Mouse (Mus musculus): Measurements from ENCODE around the gene Ppie. TPM values are rescaled to one million over a fixed set of nuclear protein-coding genes. Genes with fewer than 3 reads are reported as not detected.
A peak's percentile ranks its signal among the peaks of the same experiment; 100 is the strongest.
"Not testable (repeated sequence)": the region's sequence is repeated elsewhere in the genome, so short reads cannot be mapped to it uniquely, and the experiment has no call there.

The Ppie gene
- total RNA-seq (2015; ENCODE audit: low replicate concordance) (5.2 and 5.6 TPM in 2 replicates), total RNA-seq (2017; ENCODE audit: low replicate concordance) (4.3 and 15.4 TPM in 2 replicates)

- ATAC-seq (replicated peaks; ENCODE audit: low FRiP score, poor library complexity, severe bottlenecking) = peak; percentile 100
Observed at GRCm38 (mm10) chr4:123139513-123140154, at the start of gene Ppie. Gene Ppie (minus strand): TSS chr4:123139951.

DNA sequence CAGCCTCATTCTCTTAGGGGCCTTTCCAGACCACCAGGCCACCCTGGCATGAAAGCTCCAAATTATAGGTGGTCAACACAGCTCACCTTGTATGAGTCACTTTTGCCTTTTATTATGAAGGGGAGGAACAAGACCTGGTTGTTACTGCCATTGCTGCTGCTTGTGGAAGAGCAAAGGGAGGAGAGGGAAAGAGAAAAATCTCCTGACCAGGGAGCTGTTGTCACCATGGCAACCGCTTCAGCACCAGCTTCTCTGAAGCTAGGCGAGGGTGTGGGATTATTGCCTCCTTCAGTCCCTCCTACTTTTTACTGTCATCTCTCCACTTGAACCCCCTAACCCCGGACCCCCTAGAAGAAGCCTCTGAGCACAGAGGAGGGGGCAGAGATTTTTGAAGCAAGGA is 45.1 kb upstream of the Ppie start:
- no peak for ATAC-seq (replicated peaks; ENCODE audit: low FRiP score, poor library complexity, severe bottlenecking)

DNA sequence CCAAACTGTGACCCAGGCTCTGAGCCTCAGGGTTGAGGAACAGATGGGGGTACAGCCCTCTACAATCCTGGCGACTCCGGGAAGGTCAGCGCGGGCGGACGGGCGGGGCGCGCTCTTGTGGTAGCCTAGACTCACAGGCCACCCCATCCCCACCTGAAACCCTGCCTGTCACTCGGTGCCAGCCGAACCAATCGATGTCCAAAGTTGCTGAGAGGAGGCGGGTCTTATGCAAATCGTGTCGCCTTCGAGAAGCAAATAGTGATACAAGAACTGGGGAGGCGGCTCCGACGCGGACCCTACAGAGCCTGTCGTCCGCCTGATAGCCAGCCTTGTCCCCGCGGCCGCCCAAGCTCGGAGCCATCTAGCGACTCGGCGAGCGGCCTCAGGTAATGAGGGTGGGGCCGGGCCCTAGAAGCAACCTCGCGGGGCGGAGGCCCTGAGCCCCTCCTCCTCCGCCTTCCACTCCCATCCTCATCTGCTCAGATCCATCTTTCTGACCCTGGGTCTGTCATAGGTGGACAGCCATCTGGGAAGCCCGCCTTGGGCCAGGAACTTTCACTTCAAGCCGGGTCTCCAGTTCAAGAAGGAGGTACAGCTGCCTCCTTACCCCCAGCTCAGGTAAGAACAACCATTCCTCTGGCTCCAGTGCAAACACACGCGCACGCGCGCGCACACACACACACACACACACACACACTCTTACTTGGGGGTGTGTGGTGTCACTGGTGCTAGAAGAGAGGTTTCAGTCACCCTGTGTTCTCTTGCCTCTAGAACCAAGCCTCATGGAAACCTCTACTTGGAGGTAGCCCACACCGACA is 43.7 kb upstream of the Ppie start:
- no peak for ATAC-seq (replicated peaks; ENCODE audit: low FRiP score, poor library complexity, severe bottlenecking)

- ATAC-seq (replicated peaks; ENCODE audit: low FRiP score, poor library complexity, severe bottlenecking) = no peak
Observed at GRCm38 (mm10) chr4:123182328-123183238, 42.8 kb upstream of the Ppie start, which contains the start of gene Hpcal4. Gene Hpcal4 (plus strand): TSS chr4:123183227.

DNA sequence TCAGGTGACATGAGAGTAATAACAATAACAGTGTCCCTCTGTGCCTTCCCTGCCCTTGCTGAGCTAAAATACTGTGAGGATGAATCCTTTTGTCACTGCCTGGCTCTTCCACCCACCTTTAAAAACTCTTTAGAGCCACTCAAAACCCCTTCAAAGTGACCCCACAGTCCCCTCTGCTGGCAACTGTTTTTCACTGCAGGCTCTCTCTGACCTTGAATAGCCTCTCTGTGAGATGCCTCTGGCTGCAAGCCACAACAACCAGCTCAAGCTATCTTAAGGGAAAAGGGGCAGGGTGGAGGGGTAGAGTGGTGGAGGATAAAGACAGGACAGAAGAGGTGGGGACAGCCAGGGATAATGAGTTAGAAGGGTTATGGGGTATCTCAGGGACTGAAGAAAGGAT is 32.1 kb upstream of the Ppie start:
- no peak for ATAC-seq (replicated peaks; ENCODE audit: low FRiP score, poor library complexity, severe bottlenecking)

DNA sequence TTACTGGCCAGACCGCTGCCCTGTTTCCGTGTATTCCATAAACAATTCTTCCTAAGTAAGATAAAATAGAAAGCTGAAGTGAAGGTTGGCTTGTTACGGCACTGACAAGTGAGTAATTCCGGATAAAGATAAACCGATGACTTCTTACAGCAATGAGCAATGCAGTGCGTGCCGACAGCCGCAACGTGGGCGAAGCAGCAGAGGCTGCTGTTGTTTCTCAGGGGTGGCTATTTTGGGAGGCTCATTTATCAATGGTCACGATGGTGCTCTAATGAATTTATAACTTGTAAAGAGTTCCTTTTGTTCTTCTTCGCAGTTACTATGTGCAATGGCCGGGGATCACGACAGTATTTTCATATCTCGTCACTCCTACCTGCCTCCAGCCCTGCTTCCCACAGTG is 24.4 kb upstream of the Ppie start:
- no peak for ATAC-seq (replicated peaks; ENCODE audit: low FRiP score, poor library complexity, severe bottlenecking)

GRCm38 (mm10) chr4:123162305-123162917 is 22.7 kb upstream of the Ppie start:
- no peak for ATAC-seq (replicated peaks; ENCODE audit: low FRiP score, poor library complexity, severe bottlenecking)

DNA sequence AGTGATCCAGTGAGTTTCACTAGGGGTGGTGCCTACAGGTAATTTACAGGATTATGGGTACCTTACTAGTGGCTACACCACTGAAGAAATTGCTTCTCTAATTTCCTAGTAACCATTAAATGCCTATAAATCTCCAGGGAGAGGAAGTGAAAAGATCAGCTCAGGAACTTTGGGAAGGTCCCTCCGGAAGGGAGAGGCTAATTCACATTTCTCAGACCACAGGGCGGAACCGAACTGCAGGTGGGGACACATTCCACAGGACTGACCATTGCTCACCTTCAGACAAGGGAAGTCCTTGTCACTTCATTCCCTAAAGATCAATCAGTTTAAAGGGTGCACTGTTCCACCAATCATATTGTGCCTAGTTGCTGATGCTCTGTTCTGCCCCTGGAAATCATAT is 21.5 kb upstream of the Ppie start:
- ATAC-seq (replicated peaks; ENCODE audit: low FRiP score, poor library complexity, severe bottlenecking) = not testable (repeated sequence)

- no peak for ATAC-seq (replicated peaks; ENCODE audit: low FRiP score, poor library complexity, severe bottlenecking)
Observed at GRCm38 (mm10) chr4:123160571-123160970, 20.8 kb upstream of the Ppie start.

- no peak for ATAC-seq (replicated peaks; ENCODE audit: low FRiP score, poor library complexity, severe bottlenecking)
Observed at GRCm38 (mm10) chr4:123155840-123156239, 16.1 kb upstream of the Ppie start.

- ATAC-seq (replicated peaks; ENCODE audit: low FRiP score, poor library complexity, severe bottlenecking) = no peak
Observed at GRCm38 (mm10) chr4:123155427-123155826, 15.7 kb upstream of the Ppie start.

DNA sequence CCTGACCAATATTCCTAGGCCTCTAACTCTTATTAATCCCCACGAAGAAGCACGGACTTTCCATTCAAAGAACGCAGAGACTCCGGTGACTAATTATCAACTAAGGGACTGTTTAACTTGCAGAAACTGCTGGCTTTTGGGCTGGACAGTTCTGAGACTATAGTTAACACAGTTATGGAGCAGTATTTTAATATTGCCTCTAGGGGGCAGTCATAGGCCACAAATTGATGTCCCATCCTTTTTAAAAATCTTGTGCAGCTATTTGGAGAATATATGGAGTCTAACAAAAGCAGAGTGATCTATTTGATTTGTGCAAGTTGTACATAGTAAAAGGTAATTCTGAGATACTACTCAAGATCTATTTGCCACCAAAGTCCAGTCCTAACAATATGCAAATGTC is 15.3 kb upstream of the Ppie start:
- ATAC-seq (replicated peaks; ENCODE audit: low FRiP score, poor library complexity, severe bottlenecking) = no peak

DNA sequence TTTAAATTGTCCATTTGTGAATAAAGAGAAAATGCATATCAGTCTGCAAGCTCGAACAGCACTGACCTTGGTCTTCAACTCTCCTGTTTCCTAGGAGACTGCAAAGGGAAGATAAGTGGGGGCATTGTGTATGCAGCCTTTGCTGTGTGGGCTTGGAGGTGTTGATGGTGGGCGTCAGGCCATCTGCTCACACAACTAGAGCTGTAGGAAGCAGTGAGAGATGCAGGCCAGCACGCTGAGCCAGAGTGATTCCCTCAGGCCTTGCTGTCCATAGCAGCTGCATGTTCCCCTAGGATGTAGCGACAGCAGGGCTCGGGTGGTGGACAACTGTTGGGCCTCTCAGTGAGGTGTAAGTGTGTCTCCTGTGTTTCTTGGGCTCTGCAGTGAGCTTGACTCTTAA is 13.2 kb upstream of the Ppie start:
- no peak for ATAC-seq (replicated peaks; ENCODE audit: low FRiP score, poor library complexity, severe bottlenecking)

DNA sequence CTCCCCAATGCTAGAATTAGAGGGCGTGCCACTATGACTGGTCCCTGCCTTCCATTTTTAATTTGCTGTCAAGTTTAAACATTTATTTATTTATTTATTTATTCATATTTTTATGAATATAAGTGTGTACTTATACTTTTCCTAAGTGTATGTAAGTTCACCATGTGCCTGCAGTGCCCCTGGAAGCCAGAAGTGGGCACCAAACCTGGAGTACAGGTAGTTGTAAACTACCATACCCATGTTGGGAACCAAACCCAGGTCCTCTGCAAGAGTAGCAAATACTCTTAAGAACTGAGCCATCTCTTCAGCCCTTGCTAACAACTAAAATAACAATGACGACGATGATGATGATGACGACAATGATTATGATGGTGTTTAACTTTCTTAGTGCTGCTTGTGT is 12.3 kb upstream of the Ppie start:
- no peak for ATAC-seq (replicated peaks; ENCODE audit: low FRiP score, poor library complexity, severe bottlenecking)

- ATAC-seq (replicated peaks; ENCODE audit: low FRiP score, poor library complexity, severe bottlenecking) = no peak
Observed at GRCm38 (mm10) chr4:123147446-123148150, 7.8 kb upstream of the Ppie start.

DNA sequence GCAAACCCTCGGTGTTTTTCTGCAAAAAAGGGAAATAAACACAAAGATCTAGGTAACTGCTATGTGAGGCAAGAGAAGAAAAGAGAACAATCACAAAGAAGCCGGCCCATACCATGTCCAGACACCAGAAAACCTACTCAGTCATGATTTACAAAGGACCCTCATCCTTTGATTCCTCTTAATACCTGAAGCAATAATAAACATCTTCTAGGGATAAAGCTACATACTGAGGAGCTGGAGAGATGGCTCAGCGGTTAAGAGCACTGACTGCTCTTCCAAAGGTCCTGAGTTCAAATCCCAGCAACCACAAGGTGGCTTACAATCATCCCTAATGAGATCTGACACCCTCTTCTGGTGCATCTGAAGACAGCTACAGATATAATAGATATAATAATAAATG is 2.2 kb downstream of the Ppie start:
- no peak for ATAC-seq (replicated peaks; ENCODE audit: low FRiP score, poor library complexity, severe bottlenecking)

- no peak for ATAC-seq (replicated peaks; ENCODE audit: low FRiP score, poor library complexity, severe bottlenecking)
Observed at GRCm38 (mm10) chr4:123127051-123127450, 12.7 kb downstream of the Ppie start.

DNA sequence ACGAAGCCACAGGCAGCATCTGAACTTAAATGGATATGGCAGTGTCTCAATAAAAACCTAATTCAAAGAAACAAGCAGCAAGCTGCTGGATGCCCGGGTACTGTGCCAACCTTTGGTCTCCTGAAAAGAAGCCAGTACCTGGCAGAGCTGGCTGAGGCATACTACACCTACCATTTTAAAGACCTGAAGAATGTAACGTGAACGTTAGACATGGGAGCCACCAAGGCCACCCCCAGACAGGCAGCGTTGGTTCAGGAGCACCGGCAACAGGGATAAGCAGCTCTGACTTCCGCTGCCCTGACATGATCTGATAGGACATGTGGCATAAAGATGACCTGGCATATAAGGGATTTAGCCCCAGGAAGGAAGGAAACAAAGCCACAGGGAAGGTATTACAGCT is 13.1 kb downstream of the Ppie start:
- no peak for ATAC-seq (replicated peaks; ENCODE audit: low FRiP score, poor library complexity, severe bottlenecking)

DNA sequence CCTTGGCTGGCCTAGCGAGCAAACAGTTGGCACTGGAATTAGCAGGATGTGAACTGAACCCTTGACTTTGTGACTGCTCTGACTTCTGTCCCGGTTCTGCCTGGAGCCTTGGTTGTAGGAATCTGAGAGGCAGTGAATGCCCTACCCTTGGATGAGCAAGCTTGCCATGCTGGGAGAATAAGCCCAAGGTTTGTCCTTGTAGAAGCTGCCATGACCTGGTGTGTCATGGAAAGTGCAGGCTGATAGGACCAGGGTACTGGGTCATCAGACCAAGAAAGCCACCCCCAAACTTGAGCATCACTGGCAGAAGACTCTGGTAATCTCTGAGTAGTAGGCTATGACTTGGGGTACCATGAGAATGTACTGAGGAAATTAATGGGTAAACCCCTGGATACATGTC is 18.5 kb downstream of the Ppie start:
- no peak for ATAC-seq (replicated peaks; ENCODE audit: low FRiP score, poor library complexity, severe bottlenecking)
